Mouse (Mus musculus) spleen, adult 2 months (tissue): ENCODE measurements around the gene Gabbr2. TPM values are rescaled to one million over a fixed set of nuclear protein-coding genes. Genes with fewer than 3 reads are reported as not detected.

Experiments
- DNase-seq, 2 experiments: peaks; one replicate each; pipeline versions ENCODE4 v3.0.0 to v3.0.0-alpha.2; 2012 to 2021; ENCODE audit warnings: low spot score in 2 of 2, low read depth in 1 of 2
- H3K27ac ChIP-seq: fragments of 200-500 bp; 2 replicates; pipeline ENCODE4 v1.5.1; 2012; ENCODE audit warnings: low read length, inconsistent platforms; ENCODE audit not compliant: insufficient read depth
- H3K27me3 ChIP-seq: fragments of 200-500 bp; 2 replicates; pipeline ENCODE4 v1.6.1; 2012; ENCODE audit warnings: mild to moderate bottlenecking, moderate library complexity, low read length, inconsistent platforms; ENCODE audit not compliant: control insufficient read depth, insufficient read depth
- H3K36me3 ChIP-seq: fragments of 200-500 bp; 2 replicates; pipeline ENCODE4 v1.6.1; 2012; ENCODE audit warnings: mild to moderate bottlenecking, low read length, inconsistent platforms; ENCODE audit not compliant: control insufficient read depth, insufficient read depth
- H3K4me1 ChIP-seq: fragments of 200-500 bp; 2 replicates; pipeline ENCODE4 v1.6.1; 2011; ENCODE audit warnings: inconsistent platforms; ENCODE audit not compliant: control insufficient read depth, insufficient read depth, insufficient read length
- H3K4me3 ChIP-seq: fragments of 200-500 bp; 2 replicates; pipeline ENCODE4 v1.5.1; 2011; ENCODE audit warnings: mild to moderate bottlenecking, inconsistent platforms; ENCODE audit not compliant: insufficient read depth, insufficient read length; ENCODE audit errors: extremely low read depth
- CTCF ChIP-seq: fragments of 200-500 bp; IDR thresholded peaks from 2 replicates; pipeline ENCODE4 v1.5.1; 2011; ENCODE audit warnings: mild to moderate bottlenecking, inconsistent platforms; ENCODE audit not compliant: insufficient read depth, insufficient read length, insufficient replicate concordance; ENCODE audit errors: extremely low read depth
- POLR2A ChIP-seq: fragments of 200-500 bp; IDR thresholded peaks from 2 replicates; pipeline ENCODE4 v1.6.1; 2011; ENCODE audit warnings: low read depth, low read length, inconsistent platforms
- WGBS: fragments of 180-500 bp; shearing (Covaris S2); methylation state at CpG from one replicate; pipeline ENCODE4 v1.1.7; 2018; 5-methylcytosine and 5-hydroxymethylcytosine counted together
- polyA plus RNA-seq: library from polyadenylated mRNA; depleted of rRNA; stranded (reverse); fragments of >200 nt; gene quantifications from 2 replicates; pipeline ENCODE4 v1.2.3, GENCODE M21; 2012

The Gabbr2 gene
- polyA plus RNA-seq, 1 experiment, result not detected

DNA sequence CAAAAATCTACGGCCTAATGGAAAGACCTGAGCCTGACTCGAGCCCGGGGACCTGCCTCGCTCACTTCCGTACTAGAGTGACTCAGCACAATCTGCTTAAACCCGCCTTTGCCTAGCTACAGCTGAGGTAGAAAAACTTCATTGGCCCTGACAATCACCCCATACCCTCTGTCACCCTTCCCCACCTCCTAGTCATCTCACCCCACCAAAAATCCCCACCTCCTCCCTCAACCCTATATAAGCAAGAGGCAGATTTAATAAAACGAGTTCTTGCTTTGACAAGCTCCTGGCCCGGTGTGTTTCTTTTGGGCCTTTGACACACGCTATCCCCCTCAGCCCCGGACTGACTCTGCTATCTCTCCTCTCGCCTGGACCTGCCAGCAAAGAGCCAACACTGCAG, 323.1 kb downstream of the Gabbr2 start:
- DNase-seq, result no peak
- WGBS, result 56% methylated on average over 11 of the region's 11 CpGs
- H3K4me1 ChIP-seq, result peaks cover 4% of the 10 kb centered on the region
- TF ChIP-seq POLR2A (no peak), CTCF (no peak)
- no peaks in the 10 kb centered on the region for H3K27me3 ChIP-seq
- H3K36me3 ChIP-seq, result no peaks in the 10 kb centered on the region
- no peak overlapping the region for H3K4me3 ChIP-seq
- H3K27ac ChIP-seq, result no peak overlapping the region

DNA sequence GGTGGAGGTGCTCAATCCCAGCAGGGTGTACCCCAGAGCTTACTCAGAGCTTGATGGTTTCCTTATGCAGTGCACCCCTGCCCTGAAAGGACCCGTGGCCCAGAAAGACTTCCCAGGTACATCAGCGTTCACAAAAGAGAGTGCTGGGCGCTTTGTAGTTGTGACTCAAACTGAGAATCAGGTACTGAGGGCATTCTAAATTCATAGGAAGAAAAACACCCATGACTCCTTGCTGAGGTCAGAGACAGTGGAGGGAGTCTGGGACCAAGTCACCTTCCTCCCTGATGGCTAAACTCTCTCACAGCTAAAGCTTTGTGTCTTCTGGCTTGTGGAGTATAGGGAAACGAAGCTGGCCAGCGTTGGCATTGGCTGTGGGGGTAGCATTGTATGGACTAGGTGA, 325.3 kb downstream of the Gabbr2 start:
- DNase-seq, result no peak

GRCm38 (mm10) chr4:46665371-46665774, 326.3 kb downstream of the Gabbr2 start:
- Histone ChIP-seq H3K36me3 (no peaks in the 10 kb centered on the region), H3K4me3 (no peak overlapping the region), H3K4me1 (peaks cover 4% of the 10 kb centered on the region), H3K27me3 (no peaks in the 10 kb centered on the region), H3K27ac (no peak overlapping the region)
- 13% methylated on average over 5 of the region's 8 CpGs for WGBS
- no peak for TF ChIP-seq CTCF
- TF ChIP-seq POLR2A, result no peak
- no peak for DNase-seq

More for the DNA sequence above, 325.3 kb downstream of the Gabbr2 start:
- H3K27me3 ChIP-seq, result no peaks in the 10 kb centered on the region
- no peak overlapping the region for H3K27ac ChIP-seq
- H3K4me3 ChIP-seq, result no peak overlapping the region
- 81% methylated on average over 5 of the region's 5 CpGs for whole genome bisulfite sequencing
- no peaks in the 10 kb centered on the region for H3K36me3 ChIP-seq
- TF ChIP-seq POLR2A (no peak), CTCF (no peak)
- H3K4me1 ChIP-seq, result peaks cover 4% of the 10 kb centered on the region

DNA sequence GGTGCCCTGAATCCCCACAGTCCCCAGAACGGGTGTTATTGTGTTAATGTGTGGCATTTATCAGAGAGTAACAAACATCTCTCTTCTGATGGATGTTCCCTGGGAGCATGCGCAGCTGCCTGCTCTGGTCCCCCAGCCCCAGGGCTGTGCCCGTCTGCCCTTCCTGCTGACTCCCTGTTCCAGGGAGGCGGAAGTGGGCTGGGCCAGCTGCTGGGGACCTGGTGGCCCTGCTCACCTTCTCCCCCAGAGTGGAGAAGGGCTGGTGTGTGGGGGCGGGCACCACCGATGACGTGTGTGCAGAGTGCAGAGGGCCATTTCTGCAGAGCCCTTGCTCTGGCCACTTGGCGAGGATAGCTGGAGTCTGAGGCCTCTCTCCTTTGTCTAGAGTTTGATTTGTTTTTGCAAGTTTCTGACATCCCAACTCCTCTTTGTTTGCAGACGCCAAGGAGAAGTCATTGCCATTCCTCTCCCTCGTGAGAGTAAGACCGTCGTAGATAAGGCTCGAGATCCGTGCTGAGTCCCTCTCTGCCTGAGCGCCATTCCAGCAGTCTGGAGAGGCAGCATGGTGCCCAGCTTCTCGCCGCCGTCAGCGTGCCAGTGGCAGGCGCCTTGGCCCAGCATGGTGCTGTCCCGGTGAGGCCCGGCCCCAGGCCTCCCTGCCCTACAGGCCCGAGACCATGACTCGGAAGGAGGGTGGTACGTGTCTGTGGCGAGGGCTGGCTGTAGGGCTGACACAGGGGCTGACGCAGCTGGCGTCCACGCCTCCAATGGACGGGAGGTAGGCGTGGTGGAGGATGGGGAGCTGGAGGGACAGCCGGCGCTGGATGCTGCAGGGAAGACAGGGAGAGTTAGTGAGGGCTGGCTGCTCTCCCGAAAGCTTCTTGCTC, 327.3 kb downstream of the Gabbr2 start:
- DNase-seq, result no peak
- Histone ChIP-seq H3K36me3 (no peaks in the 10 kb centered on the region), H3K4me3 (peak overlapping the region; percentile 16; the same call in 1 of the 2 replicates), H3K4me1 (peaks cover 4% of the 10 kb centered on the region), H3K27me3 (no peaks in the 10 kb centered on the region), H3K27ac (no peak overlapping the region)
- TF ChIP-seq POLR2A, result no peak
- WGBS, result 50% methylated on average over 34 of the region's 34 CpGs

- TF ChIP-seq POLR2A (no peak), CTCF (no peak)
- no peak overlapping the region for H3K27ac ChIP-seq
- WGBS, result 86% methylated on average over 9 of the region's 9 CpGs
Observed at GRCm38 (mm10) chr4:46661433-46661832, 330.2 kb downstream of the Gabbr2 start.

GRCm38 (mm10) chr4:46658946-46659345, 332.7 kb downstream of the Gabbr2 start:
- H3K4me1 ChIP-seq, result no peaks in the 10 kb centered on the region
- no peak for TF ChIP-seq POLR2A
- H3K4me3 ChIP-seq, result no peak overlapping the region
- H3K27ac ChIP-seq, result no peak overlapping the region
- DNase-seq, result no peak
- H3K36me3 ChIP-seq, result no peaks in the 10 kb centered on the region
- WGBS, result 86% methylated on average over 5 of the region's 5 CpGs
- H3K27me3 ChIP-seq, result no peaks in the 10 kb centered on the region

More at GRCm38 (mm10) chr4:46661433-46661832, 330.2 kb downstream of the Gabbr2 start:
- no peaks in the 10 kb centered on the region for H3K36me3 ChIP-seq
- no peak overlapping the region for H3K4me3 ChIP-seq
- DNase-seq, result no peak
- peaks cover 4% of the 10 kb centered on the region for H3K4me1 ChIP-seq
- no peaks in the 10 kb centered on the region for H3K27me3 ChIP-seq

- Histone ChIP-seq H3K27me3 (no peaks in the 10 kb centered on the region), H3K4me1 (no peaks in the 10 kb centered on the region), H3K4me3 (no peak overlapping the region), H3K27ac (no peak overlapping the region), H3K36me3 (no peaks in the 10 kb centered on the region)
- peak; percentile 57 to 68 for DNase-seq
- TF ChIP-seq CTCF (peak; percentile 63; the same call in 1 of the 2 replicates), POLR2A (no peak)
- WGBS, result 6% methylated on average over 5 of the region's 5 CpGs
Observed at GRCm38 (mm10) chr4:46657116-46657515, 334.6 kb downstream of the Gabbr2 start.
